Mouse (Mus musculus) neural tube, embryonic 12.5 days (tissue): ENCODE data around the gene C1qtnf5. TPM values are rescaled to one million over a fixed set of nuclear protein-coding genes. Genes with fewer than 3 reads are reported as not detected.

Experiments
- ATAC-seq: fragments of 200-750 bp; cut with Nextera tagmentation; 2 replicates; pipeline ENCODE4 v1.8.0; 2017; ENCODE audit warnings: low read depth, mild to moderate bottlenecking, moderate TSS enrichment, moderate library complexity; ENCODE audit not compliant: low FRiP score
- H3K27ac ChIP-seq: fragments of 300-500 bp; sonication (generic); 2 replicates; pipeline ENCODE4 v1.5.1; 2016
- H3K27me3 ChIP-seq: fragments of 300-500 bp; sonication (generic); replicated peaks from 2 replicates; pipeline ENCODE4 v1.6.1; 2016; ENCODE audit warnings: mild to moderate bottlenecking
- H3K36me3 ChIP-seq: fragments of 300-500 bp; sonication (generic); 2 replicates; pipeline ENCODE4 v1.6.1; 2016; ENCODE audit warnings: mild to moderate bottlenecking
- H3K4me1 ChIP-seq: fragments of 300-500 bp; sonication (generic); 2 replicates; pipeline ENCODE4 v1.6.1; 2016
- H3K4me2 ChIP-seq: fragments of 300-500 bp; sonication (generic); replicated peaks from 2 replicates; pipeline ENCODE4 v1.6.1; 2016; ENCODE audit warnings: mild to moderate bottlenecking
- H3K4me3 ChIP-seq: fragments of 300-500 bp; sonication (generic); 2 replicates; pipeline ENCODE4 v1.5.1; 2016
- H3K9ac ChIP-seq: fragments of 300-500 bp; sonication (generic); 2 replicates; pipeline ENCODE4 v1.6.1; 2016; ENCODE audit warnings: mild to moderate bottlenecking
- H3K9me3 ChIP-seq: fragments of 300-500 bp; sonication (generic); 2 replicates; pipeline ENCODE4 v1.6.1; 2016; ENCODE audit warnings: mild to moderate bottlenecking
- WGBS: fragments of 180-500 bp; shearing (Covaris S2); methylation state at CpG from one replicate; pipeline ENCODE4 v1.1.7; 2016; 5-methylcytosine and 5-hydroxymethylcytosine counted together
- polyA plus RNA-seq: library from polyadenylated mRNA; unstranded; fragments of >200 nt; fragmentation: Nextera tagmentation; extraction: Ambion mirVana; gene quantifications from 2 replicates; pipeline ENCODE4 v1.2.1, GENCODE M21; 2016

Gene C1qtnf5
- polyA plus RNA-seq, 1 experiment from 2014 or later, result 0.74 TPM

DNA sequence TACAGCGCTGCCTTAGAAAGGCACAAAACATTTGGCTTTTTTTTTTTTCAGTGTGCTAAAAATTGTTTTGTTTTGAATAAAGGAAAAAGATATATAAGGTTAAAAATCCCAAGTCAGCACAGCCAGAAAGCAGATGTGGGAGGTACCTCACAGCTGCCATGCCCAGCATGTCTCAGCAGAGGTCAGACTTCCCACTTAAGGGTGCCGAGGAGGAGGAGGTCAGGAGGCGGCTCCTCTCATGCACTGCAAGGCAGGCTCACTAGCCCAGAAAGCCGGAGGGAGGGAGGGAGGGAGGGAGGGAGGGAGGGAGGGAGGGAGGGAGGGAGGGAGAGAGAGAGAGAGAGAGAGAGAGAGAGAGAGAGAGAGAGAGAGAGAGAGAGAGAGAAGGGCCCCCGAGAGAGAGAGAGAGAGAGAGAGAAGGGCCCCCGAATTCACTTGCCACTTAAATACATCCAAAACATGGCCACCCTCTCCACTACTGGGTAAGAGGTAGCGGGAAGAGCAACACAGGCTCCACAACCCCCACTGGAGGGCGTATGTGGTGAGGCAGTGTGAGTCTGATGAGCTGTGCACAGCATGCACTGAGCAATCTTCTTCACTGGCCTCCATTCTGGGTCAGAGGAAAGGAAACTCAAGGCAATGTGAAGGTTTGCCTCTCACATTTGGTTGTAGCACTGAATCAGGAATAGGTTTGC lies 37.1 kb downstream of the C1qtnf5 start:
- Histone ChIP-seq H3K9ac (no peak overlapping the region), H3K27ac (no peak overlapping the region), H3K36me3 (peaks cover 53% of the 10 kb centered on the region), H3K27me3 (no peaks in the 10 kb centered on the region), H3K9me3 (no peaks in the 10 kb centered on the region), H3K4me1 (no peaks in the 10 kb centered on the region), H3K4me2 (no peak overlapping the region), H3K4me3 (no peak overlapping the region)
- no peak for ATAC-seq
- WGBS, result 29% methylated on average over 7 of the region's 8 CpGs

DNA sequence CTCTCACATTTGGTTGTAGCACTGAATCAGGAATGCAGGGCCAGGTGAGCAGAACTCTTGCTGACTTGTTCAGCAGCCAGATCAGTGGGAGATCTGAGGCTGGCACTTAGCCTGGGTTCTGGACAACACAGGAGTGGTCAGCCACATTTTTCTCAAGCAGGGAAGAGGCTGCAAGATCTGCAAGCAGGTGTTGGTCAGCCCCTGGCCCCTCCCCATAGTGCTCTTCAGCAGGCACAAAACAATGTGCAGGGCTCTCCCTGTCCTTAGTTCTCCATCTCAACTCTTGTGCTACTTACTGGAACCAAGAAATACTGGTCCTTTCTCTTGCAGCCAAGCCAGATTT lies 37.6 kb downstream of the C1qtnf5 start:
- H3K4me1 ChIP-seq, result no peaks in the 10 kb centered on the region
- no peak for ATAC-seq
- H3K9me3 ChIP-seq, result no peaks in the 10 kb centered on the region
- H3K9ac ChIP-seq, result no peak overlapping the region
- H3K4me2 ChIP-seq, result no peak overlapping the region
- peaks cover 59% of the 10 kb centered on the region for H3K36me3 ChIP-seq
- no peak overlapping the region for H3K27ac ChIP-seq
- H3K27me3 ChIP-seq, result no peaks in the 10 kb centered on the region
- no peak overlapping the region for H3K4me3 ChIP-seq

DNA sequence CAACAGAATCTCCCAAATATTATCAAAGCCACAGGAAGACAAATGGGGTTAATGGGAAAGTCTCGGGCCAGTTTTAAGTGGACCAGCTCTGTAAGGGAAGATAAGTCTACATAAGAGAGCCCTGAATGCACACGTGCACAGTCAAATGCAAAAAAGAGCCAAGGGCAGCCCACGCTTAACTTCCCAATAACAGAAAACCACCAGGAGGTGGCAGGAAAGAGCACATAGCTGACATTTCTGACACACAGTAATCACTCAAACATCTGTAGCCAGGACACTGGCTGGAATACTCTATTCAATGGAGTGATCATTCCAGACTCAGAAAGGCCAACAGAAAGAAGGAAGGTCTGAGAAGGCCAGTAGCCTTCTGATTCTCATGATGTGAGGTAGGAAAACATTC lies 40.2 kb downstream of the C1qtnf5 start:
- 75% methylated on average over 3 of the region's 3 CpGs for WGBS
- no peak overlapping the region for H3K27ac ChIP-seq
- peaks cover 63% of the 10 kb centered on the region for H3K36me3 ChIP-seq
- no peaks in the 10 kb centered on the region for H3K27me3 ChIP-seq
- H3K4me1 ChIP-seq, result no peaks in the 10 kb centered on the region
- H3K4me2 ChIP-seq, result no peak overlapping the region
- no peaks in the 10 kb centered on the region for H3K9me3 ChIP-seq
- no peak for ATAC-seq
- no peak overlapping the region for H3K9ac ChIP-seq
- H3K4me3 ChIP-seq, result no peak overlapping the region

Other genes with a start within 250 kb of the C1qtnf5 start
- gene Thy1, start 63.9 kb upstream of the C1qtnf5 start, polyA plus RNA-seq, result 0.33 and 0.91 TPM in 2 replicates
- gene Usp2, start 40.2 kb upstream of the C1qtnf5 start, polyA plus RNA-seq, result 9.1 and 9.3 TPM in 2 replicates
- 0.18 TPM in 1 of 2 replicates, not detected in the other for gene Mfrp, start 5.5 kb upstream of the C1qtnf5 start, polyA plus RNA-seq
- 0.18 and 0.51 TPM in 2 replicates for gene Gm49380, start 6.3 kb downstream of the C1qtnf5 start, polyA plus RNA-seq
- gene Rnf26, start 6.3 kb downstream of the C1qtnf5 start, polyA plus RNA-seq, result 57.4 and 59.2 TPM in 2 replicates
- gene Mcam, start 27.2 kb downstream of the C1qtnf5 start, polyA plus RNA-seq, result 19.2 and 19.4 TPM in 2 replicates
- 22.1 and 25.5 TPM in 2 replicates for gene Cbl, start 126.8 kb downstream of the C1qtnf5 start, polyA plus RNA-seq
- gene Ccdc153, start 133.4 kb downstream of the C1qtnf5 start, polyA plus RNA-seq, result not detected in 2 replicates
- gene Pdzd3, start 144.2 kb downstream of the C1qtnf5 start, polyA plus RNA-seq, result 0.09 and 0.14 TPM in 2 replicates
- 3.7 and 3.8 TPM in 2 replicates for gene Nlrx1, start 161.4 kb downstream of the C1qtnf5 start, polyA plus RNA-seq
- gene Abcg4, start 181.4 kb downstream of the C1qtnf5 start, polyA plus RNA-seq, result 12.2 and 13.8 TPM in 2 replicates
- 31.2 and 33.5 TPM in 2 replicates for gene Hinfp, start 198.4 kb downstream of the C1qtnf5 start, polyA plus RNA-seq
- gene C2cd2l, start 213.0 kb downstream of the C1qtnf5 start, polyA plus RNA-seq, result 25.3 and 26.9 TPM in 2 replicates
- gene Dpagt1, start 218.8 kb downstream of the C1qtnf5 start, polyA plus RNA-seq, result 34.6 and 39.1 TPM in 2 replicates
- gene H2afx, start 227.4 kb downstream of the C1qtnf5 start, polyA plus RNA-seq, result 281 and 302 TPM in 2 replicates
- 92.8 and 95.0 TPM in 2 replicates for gene Hmbs, start 237.0 kb downstream of the C1qtnf5 start, polyA plus RNA-seq